Mouse (Mus musculus) megakaryocyte progenitor cell, adult 5-6 weeks (primary cell): ENCODE measurements at regions not wholly inside any gene's neighbourhood (a gene's known extent, or its start where the extent isn't known, plus 50 kb on each side); places are given as distances from the start of the nearest gene placed in this dataset.

ENCODE experiments used
- ATAC-seq: replicated peaks from 2 replicates; pipeline ENCODE4 v1.8.0; 2016; ENCODE audit warnings: mild to moderate bottlenecking, moderate TSS enrichment, inconsistent platforms; ENCODE audit not compliant: poor library complexity

GRCm38 (mm10) chr12:70711030-70711429 lies 114.3 kb upstream of the Frmd6 start:
- ATAC-seq: no peak

DNA sequence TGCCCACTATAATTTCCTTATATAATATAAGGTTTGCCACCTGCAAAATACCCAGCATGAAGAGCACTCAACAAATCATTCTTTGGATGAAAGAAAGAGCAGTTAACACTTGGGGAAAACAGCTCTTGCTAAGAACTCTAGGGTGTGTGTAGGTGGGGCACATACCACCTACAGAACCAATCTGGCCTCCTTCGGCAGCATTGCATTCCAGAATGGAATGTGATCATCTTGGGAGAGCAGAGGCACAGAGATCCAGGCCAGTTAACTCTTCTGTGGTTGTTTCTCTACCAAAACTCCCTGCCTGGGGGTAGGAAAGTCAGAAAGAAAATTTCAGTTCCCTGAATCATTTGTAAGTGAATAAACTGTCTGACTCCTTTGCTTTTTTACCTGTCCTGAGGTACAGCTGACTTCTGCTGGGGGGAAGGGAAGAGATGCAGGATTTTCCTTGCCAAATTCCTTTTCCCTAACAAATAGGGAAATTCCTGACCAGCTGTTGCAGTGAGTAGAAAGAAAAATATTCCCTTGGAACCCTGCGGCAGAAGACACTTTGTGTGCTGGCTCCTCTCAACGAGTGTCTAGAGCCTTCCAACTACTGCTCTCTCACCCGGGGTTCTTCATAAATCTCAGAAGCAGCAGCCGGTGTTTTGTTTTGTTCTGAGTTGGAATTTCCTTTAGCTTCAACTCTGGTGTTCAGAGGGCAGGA lies 112.8 kb upstream of the Frmd6 start:
- ATAC-seq: no peak

GRCm38 (mm10) chr12:70713499-70714280 lies 111.6 kb upstream of the Frmd6 start:
- peak; percentile 92 for ATAC-seq

- ATAC-seq: 0 out of 2 replicates have a peak, but pooled peaks have one; percentile 29
These were observed 111.0 kb upstream of the Frmd6 start for GRCm38 (mm10) chr12:70714281-70714679.

- ATAC-seq: no peak
These were observed 109.5 kb upstream of the Frmd6 start for GRCm38 (mm10) chr12:70715836-70716235.

- ATAC-seq: no peak
These were observed 106.7 kb upstream of the Frmd6 start for GRCm38 (mm10) chr12:70718602-70719001.

DNA sequence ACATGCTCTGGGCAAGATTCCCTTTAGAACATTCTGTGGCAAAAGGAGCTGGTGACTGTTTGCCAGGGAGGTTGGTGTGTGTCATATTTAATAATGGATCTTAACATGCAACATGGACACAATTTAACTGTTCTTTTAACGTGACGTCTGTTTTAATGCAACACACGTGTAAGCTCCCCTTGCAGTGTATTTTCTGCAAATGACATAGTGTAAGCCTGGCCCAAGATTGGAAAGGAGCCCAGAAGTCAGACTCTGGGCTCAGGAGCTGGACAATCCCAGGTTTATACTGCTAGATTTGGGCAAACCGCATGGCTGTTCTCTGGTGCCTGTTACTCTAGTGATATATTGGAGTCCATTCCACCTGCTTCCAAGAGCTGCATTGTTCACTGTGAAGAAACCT lies 106.1 kb upstream of the Frmd6 start:
- no peak for ATAC-seq

- peak; percentile 86 for ATAC-seq
These were observed 105.0 kb upstream of the Frmd6 start for GRCm38 (mm10) chr12:70720178-70720894.

DNA sequence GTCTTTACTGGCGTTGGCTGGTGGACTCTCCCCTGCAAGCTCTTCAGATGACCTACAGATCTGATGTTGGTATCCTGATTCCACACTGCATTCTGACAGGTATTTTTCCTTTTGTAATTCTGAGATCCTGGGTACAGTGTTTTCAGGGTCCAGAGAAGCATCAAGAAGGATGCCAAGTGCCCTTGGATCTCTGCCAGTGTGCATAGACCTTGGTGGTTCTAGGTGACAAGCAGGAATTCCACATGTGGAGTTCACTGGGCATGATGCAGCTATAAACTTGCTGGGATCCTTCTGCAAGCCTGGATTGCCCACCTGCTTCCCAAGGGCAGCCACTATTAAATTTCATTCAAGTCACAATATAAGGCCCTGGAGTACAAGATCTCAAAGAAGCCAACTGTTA lies 100.0 kb upstream of the Frmd6 start:
- no peak for ATAC-seq

DNA sequence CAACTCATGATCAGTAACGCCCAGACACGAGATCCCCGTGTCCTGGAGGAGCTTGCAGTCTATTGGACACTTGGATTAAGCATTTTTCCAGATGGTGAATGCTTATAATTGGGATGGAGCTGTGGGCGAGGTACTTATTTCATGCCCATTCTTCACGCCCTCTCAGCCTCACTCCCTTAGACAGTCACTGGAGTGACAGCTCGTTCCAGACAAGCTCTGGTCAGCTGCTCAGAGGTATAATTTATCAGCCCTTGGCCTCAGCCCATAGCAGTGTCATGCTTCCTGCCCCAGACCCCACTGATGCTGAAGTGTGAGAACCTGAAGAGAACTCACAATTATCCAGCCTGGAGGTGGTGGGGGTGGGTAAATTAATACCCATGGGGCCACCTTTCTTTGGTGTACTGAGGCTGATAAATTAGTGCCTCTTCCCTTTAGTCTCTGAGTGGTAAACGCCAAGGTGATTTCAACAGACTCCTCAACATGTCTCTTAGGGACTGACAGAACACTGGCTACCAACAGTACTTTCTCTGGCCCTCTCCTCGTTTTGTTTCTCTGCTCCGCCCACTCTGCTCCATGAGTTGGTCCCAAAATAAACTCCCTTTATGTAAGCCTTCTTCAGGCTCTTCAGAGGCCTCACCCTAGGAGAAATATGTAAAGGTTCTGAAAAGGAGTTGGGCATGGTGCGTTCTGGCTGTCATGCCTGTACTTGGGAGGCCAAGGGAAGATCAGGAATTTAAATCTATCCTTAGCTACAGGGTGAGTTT lies 97.6 kb upstream of the Frmd6 start:
- ATAC-seq: no peak

DNA sequence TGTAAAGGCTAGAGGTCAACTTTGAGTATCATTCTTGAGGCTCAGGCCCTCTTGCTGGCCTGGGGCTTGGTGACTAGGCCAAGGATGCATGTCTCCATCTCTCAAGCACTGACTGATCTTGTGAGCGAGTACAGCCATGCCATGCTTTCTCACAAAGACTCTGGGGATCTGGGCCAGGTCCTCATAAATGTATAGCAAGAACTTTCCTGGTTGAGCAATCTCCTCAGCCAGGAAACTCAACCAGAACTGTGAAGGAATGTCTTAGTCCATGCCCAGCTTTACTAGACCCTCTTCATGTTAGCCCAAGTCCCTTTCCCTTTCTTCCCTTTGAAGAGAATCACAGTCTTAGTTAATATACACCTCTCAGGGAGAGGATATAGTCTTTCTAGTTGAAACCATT lies 96.9 kb upstream of the Frmd6 start:
- no peak for ATAC-seq

DNA sequence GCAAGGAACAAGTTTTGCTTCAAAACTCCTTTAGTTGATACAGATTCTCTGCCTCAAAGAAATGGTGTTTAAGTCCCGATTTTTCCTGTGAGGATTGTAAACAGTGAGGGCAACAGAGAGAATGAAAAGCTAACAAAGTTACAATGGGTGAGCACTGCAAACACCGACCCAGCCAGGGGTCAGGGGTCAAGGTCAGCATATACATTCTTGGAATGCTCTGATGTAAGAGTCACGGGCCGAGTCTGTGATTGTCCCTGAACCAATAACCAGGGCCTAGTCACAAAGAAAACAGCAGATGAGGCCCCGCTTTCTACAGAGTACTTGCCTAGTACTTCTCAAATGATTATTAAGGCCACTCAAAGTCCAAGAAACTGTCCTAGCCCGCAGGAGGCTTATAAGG lies 95.4 kb upstream of the Frmd6 start:
- no peak for ATAC-seq

- ATAC-seq: no peak
These were observed 93.8 kb upstream of the Frmd6 start for GRCm38 (mm10) chr12:70731498-70731897.

- ATAC-seq: no peak
These were observed 92.7 kb upstream of the Frmd6 start for GRCm38 (mm10) chr12:70732591-70732990.

DNA sequence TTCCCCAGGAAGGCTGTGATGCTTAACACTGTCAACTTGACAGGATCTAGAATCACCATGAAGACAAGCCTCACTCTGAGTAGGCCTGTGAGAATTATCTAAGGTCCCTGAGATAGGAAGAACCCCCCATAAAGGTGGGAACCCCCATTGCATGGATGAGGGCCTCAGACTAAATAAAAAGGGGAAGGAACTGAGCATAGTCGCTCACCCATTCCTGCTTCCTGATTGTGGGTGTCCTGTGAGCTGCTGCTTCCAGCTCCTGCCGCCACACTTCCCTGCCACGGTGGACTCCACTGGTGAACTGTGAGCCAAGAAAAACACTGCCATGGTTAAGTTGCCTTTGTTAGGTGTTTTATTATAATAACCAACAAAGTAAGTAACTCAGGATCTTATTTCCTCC lies 86.8 kb upstream of the Frmd6 start:
- ATAC-seq: peak; percentile 64

DNA sequence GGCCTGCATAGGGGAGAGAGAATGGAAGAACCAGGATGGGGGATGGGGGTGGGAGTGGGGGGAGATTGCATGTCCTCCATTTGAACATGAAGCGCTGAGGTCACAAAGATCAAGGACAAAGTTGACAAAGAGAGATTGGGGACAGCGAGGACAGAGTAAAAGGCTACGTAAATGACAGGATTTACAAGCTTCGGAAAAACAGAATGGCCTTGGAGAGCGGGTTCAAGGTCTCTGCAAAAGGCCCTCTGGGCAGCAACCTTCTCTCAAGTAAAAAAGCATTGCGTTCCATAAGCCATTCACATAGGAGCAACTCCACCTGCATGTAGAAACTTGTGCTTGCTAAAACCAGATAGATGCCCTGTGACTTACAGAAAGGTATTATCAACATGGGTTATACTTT lies 86.0 kb upstream of the Frmd6 start:
- no peak for ATAC-seq

DNA sequence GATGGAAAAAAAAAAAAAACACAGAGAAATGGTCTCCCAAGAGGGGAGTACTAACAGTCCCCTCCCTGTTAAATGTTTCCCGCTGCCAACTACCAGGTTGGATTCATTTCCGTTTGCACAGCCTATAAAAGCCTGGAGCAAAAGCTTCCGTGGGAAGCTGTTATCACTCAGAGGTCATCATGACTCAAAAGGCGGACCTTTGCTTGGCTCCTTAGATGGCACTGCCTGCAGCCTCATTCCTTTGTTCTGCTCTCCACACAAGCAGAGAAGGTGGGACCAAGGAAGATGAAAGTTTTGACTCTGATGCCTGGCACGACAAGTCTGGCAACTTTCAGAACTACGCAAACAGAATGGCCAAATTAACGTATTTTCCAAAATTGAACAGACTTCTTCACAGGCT lies 85.5 kb upstream of the Frmd6 start:
- ATAC-seq: no peak

DNA sequence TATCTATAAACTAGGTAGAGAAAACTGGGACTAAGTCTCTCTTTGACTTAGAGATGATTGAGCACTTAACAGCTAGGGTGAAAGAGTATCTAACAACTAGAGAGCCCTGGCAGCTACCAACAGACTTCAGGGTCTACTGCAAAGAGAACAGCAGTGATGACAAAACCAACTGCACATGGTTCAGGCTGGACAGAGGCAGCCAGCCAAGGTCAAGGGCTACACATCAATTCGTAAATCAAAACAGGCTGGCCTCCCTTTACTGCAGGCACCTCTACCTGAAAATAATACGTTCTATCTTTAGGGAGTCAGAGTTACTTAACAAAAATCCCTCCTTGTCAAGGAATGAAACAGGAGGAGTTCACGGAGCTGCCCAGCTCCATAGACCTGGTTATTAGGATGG lies 82.5 kb upstream of the Frmd6 start:
- no peak for ATAC-seq

DNA sequence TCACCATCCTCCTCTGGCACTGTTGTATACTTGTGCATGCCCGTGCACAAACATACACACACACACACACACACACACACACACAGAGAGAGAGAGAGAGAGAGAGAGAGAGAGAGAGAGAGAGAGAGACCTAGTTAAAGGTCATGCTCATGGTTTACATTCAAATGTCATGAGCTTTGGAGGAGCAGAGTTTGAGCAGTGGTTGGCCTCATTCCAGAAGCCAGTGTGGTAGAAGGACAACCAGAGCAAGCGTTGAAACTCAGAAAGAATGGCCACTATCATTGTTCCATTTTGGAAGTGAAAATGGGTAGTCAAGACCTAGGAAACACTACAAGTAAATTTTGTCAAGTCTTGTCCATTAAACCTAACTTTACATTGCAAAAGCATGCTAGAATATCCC lies 79.6 kb upstream of the Frmd6 start:
- no peak for ATAC-seq

DNA sequence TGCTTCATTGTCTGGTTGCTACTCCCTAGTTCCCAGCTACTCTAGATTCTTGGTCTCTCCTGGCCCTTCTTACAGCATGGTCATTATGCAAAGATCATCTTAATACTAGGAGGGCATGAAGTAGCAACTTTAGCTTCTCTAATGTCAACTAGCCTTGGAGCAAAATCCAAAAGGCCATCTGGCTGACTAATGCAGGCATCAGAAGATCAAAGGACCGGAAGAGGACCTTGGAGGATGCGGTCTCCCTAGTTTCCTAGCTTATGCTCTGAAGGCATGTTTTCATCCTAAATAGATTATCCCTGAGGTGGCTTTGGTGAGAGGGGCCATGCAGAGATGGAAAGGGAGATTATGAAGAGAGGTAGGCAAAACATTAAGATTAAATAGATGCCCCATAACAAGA lies 75.7 kb upstream of the Frmd6 start:
- ATAC-seq: no peak
